Mouse (Mus musculus): ENCODE measurements around the gene Kcnh7. TPM values are rescaled to one million over a fixed set of nuclear protein-coding genes. Genes with fewer than 3 reads are reported as not detected.

Gene Kcnh7
- 0.29 TPM for polyA plus RNA-seq (2017; shearing (Covaris generic))

GRCm38 (mm10) chr2:63183563-63184545 lies at the start of gene Kcnh7:
Gene Kcnh7, minus strand, starts transcription at chr2:63184287.

GRCm38 (mm10) chr2:62664135-62664670 lies 519.9 kb downstream of the Kcnh7 start, which contains the start of gene Gca:
Gene Gca, plus strand, starts transcription at chr2:62664285.

GRCm38 (mm10) chr2:62646014-62646645 lies 538.0 kb downstream of the Kcnh7 start, which contains the start of gene Ifih1:
Gene Ifih1, minus strand, starts transcription at chr2:62646255.

All from effector memory CD4-positive, alpha-beta T cell, adult 7 months (primary cell).